Mouse (Mus musculus) lung, postnatal 0 days (tissue): Measurements from ENCODE around the gene Olfr287.

ENCODE experiments used
- CTCF ChIP-seq: IDR thresholded peaks from 2 replicates; pipeline ENCODE4 v1.5.1; 2016; ENCODE audit warnings: antibody characterized with exemption, mild to moderate bottlenecking
- EP300 ChIP-seq: IDR thresholded peaks from 2 replicates; pipeline ENCODE4 v1.6.1; 2016; ENCODE audit warnings: antibody characterized with exemption, mild to moderate bottlenecking, control low read depth

- TF ChIP-seq CTCF (no peak), EP300 (no peak)
These were observed 25.4 kb downstream of the Olfr287 start, which contains the start of gene Olfr288 for GRCm38 (mm10) chr15:98195442-98195841.
